In the genomic region with DNA sequence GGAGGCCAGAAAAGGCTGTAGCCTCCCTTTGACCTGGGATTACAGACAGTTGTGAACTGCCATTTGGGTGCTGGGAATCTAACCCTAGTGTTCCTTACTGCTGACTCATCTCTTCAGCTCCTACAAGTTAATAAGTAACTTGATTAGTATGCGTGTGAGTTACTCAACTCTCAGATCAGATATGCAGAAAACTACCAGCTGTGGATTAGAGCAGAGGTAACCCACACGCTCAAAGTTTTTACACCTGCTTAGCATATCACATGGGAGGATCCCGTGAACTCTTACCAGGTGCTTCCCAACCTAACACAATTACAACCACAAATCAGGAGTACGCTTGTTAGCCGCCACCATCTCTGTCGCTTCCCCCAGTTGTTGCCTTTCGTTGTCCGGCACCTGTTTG, we compare ENCODE assay signal across 8 mouse cellular contexts. TPM values are rescaled to one million over a fixed set of nuclear protein-coding genes. Genes with fewer than 3 reads are reported as not detected.
DNase-seq lines count a peak whose midpoint lies in the region; ATAC-seq and TF ChIP-seq lines count a peak whose summit lies in the region.

No protein-coding gene starts in this region.

- peak overlapping the region; percentile 79 for H3K4me2 ChIP-seq in heart, embryonic 15.5 days
- peak overlapping the region; percentile 75 for H3K4me2 ChIP-seq in heart, embryonic 16.5 days (ENCODE audit: low read depth, low read length)
- H3K4me2 ChIP-seq in liver, embryonic 14.5 days (ENCODE audit: low read depth) = peak overlapping the region; percentile 96

- intact Hi-C loops in left cerebral cortex, postnatal 10 days (cut with DNase I) = no loop called here

- H3K9me3 ChIP-seq in heart, embryonic 15.5 days (replicated peaks) = no peaks in the 10 kb centered on the region
- H3K9me3 ChIP-seq in heart, embryonic 16.5 days (replicated peaks; ENCODE audit: control insufficient read depth, low read length) = no peaks in the 10 kb centered on the region
- no peaks in the 10 kb centered on the region for H3K9me3 ChIP-seq in liver, embryonic 14.5 days (ENCODE audit: control insufficient read depth, low read length)

- H3K9ac ChIP-seq in heart, embryonic 15.5 days = peak overlapping the region; percentile 83
- H3K9ac ChIP-seq in heart, embryonic 16.5 days (ENCODE audit: low read length) = peak overlapping the region; percentile 79
- peak overlapping the region; percentile 71; the same call in 1 of the 2 replicates for H3K9ac ChIP-seq in liver, embryonic 14.5 days (replicated peaks)

- TF ChIP-seq EP300 in liver, embryonic 14.5 days (IDR thresholded peaks at IDR 0.05; ENCODE audit: low read depth) = 0 out of 2 replicates have a peak, but pooled peaks have one; percentile 13

- no peak for TF ChIP-seq CTCF in liver, embryonic 14.5 days (IDR thresholded peaks at IDR 0.05; ENCODE audit: low read depth)

- no peak for ATAC-seq in heart, embryonic 15.5 days (replicated peaks; ENCODE audit: insufficient number of reproducible peaks, insufficient read depth, low FRiP score, low read depth)
- ATAC-seq in heart, embryonic 16.5 days (replicated peaks; ENCODE audit: extremely low read depth, insufficient read depth, low FRiP score) = no peak
- 0 out of 2 replicates have a peak, but pooled peaks have one; percentile 7 for ATAC-seq in liver, embryonic 14.5 days (ENCODE audit: insufficient read depth)

- DNase-seq in heart, adult 9 months (ENCODE audit: low spot score in 2 of 2) = no peak
- peak; percentile 13 for DNase-seq in MN1 (ENCODE audit: low spot score)
- DNase-seq in liver, embryonic 14.5 days (ENCODE audit: low read depth in 3 of 3, low spot score in 3 of 3) = peak in 1 of 3 experiments; percentile 12
- no peak for DNase-seq in frontal cortex, postnatal 10 days (ENCODE audit: low spot score in 2 of 2)
- no peak for DNase-seq in adrenal gland, postnatal 25 days
- DNase-seq in left cerebral cortex, postnatal 10 days (ENCODE audit: extremely low spot score in 1 of 2, low spot score in 2 of 2) = no peak

- no peaks in the 10 kb centered on the region for H3K27me3 ChIP-seq in heart, embryonic 15.5 days
- no peaks in the 10 kb centered on the region for H3K27me3 ChIP-seq in heart, embryonic 16.5 days (ENCODE audit: control insufficient read depth, insufficient read depth, low read length)
- H3K27me3 ChIP-seq in liver, embryonic 14.5 days (ENCODE audit: control insufficient read depth, insufficient read depth, low read length) = no peaks in the 10 kb centered on the region

- peak overlapping the region; percentile 77 for H3K4me3 ChIP-seq in heart, embryonic 15.5 days
- H3K4me3 ChIP-seq in heart, embryonic 16.5 days (ENCODE audit: low read length) = peak overlapping the region; percentile 85
- peak overlapping the region; percentile 64 to 98 for H3K4me3 ChIP-seq in liver, embryonic 14.5 days (ENCODE audit: insufficient read depth in 1 of 2, low read depth in 2 of 2, low read length in 2 of 2)

- 30% methylated on average over 8 of the region's 8 CpGs for WGBS in heart, embryonic 15.5 days
- 24% methylated on average over 8 of the region's 8 CpGs for WGBS in heart, embryonic 16.5 days
- 27% methylated on average over 8 of the region's 8 CpGs for WGBS in liver, embryonic 14.5 days (ENCODE audit: insufficient replicate concordance)

- peaks cover 26% of the 10 kb centered on the region for H3K4me1 ChIP-seq in heart, embryonic 15.5 days (replicated peaks)
- peaks cover 20% of the 10 kb centered on the region for H3K4me1 ChIP-seq in heart, embryonic 16.5 days (ENCODE audit: control insufficient read depth, insufficient read depth, low read length)
- peaks cover 6 to 15% of the 10 kb centered on the region in 2 experiments; a peak in 3 of 4 replicates for H3K4me1 ChIP-seq in liver, embryonic 14.5 days (replicated peaks; ENCODE audit: control insufficient read depth in 2 of 2, insufficient read depth in 2 of 2, low read length in 1 of 2)

- no peaks in the 10 kb centered on the region for H3K36me3 ChIP-seq in heart, embryonic 15.5 days
- H3K36me3 ChIP-seq in heart, embryonic 16.5 days (ENCODE audit: control insufficient read depth, insufficient read depth) = no peaks in the 10 kb centered on the region
- no peaks in the 10 kb centered on the region; the same call in 1 of the 2 replicates for H3K36me3 ChIP-seq in liver, embryonic 14.5 days (replicated peaks; ENCODE audit: control insufficient read depth, insufficient read depth, low read depth)

- peak overlapping the region; percentile 86 for H3K27ac ChIP-seq in heart, embryonic 15.5 days
- peak overlapping the region; percentile 84 for H3K27ac ChIP-seq in heart, embryonic 16.5 days (ENCODE audit: low read length)
- peak overlapping the region; percentile 4; the same call in 1 of the 2 replicates for H3K27ac ChIP-seq in liver, embryonic 14.5 days

RNA-seq across cellular contexts. Expression of a gene that starts 0.7 kb away (rescaled TPM):
- polyA plus RNA-seq in heart, embryonic 15.5 days (2015; fragmentation: Nextera tagmentation; extraction: Ambion mirVana) = 7.6 and 8.4 TPM in 2 replicates
- polyA plus RNA-seq in heart, embryonic 16.5 days (2015; fragmentation: Nextera tagmentation; extraction: Ambion mirVana) = 6.7 and 7.2 TPM in 2 replicates
- polyA plus RNA-seq in liver, embryonic 14.5 days (2012; rRNA removed) = 4.2 and 5.7 TPM in 2 replicates
- polyA plus RNA-seq in liver, embryonic 14.5 days (2014; fragmentation: Nextera tagmentation; extraction: Ambion mirVana) = 4.8 and 5.2 TPM in 2 replicates
- total RNA-seq in adrenal gland, postnatal 25 days (2021) = 29.1 and 32.0 TPM in 2 replicates
- 10 to 100 TPM; 35.9 to 36.9 TPM for total RNA-seq in left cerebral cortex, postnatal 10 days (2021)

Comparison
In these comparisons a context has a peak if more than half of its experiments do, and no peak if none do; other contexts are left out.
1. H3K27ac ChIP-seq: peak in every context shown above with its lines; median percentile 86 in heart, embryonic 15.5 days; 84 in heart, embryonic 16.5 days; 4 in liver, embryonic 14.5 days.